Mouse (Mus musculus) heart, embryonic 15.5 days (tissue): Measurements from ENCODE around the gene Tmprss12. TPM values are rescaled to one million over a fixed set of nuclear protein-coding genes. Genes with fewer than 3 reads are reported as not detected.
"Not testable (repeated sequence)": the region's sequence is repeated elsewhere in the genome, so short reads cannot be mapped to it uniquely, and the experiment has no call there.

Experiments
- ATAC-seq: fragments of 200-750 bp; cut with Nextera tagmentation; replicated peaks from 2 replicates; pipeline ENCODE4 v1.8.0; 2017; ENCODE audit warnings: low read depth, moderate TSS enrichment; ENCODE audit not compliant: insufficient number of reproducible peaks, insufficient read depth, low FRiP score
- H3K27ac ChIP-seq: fragments of 300-500 bp; sonication (generic); 2 replicates; pipeline ENCODE4 v1.5.1; 2015; ENCODE audit warnings: mild to moderate bottlenecking, inconsistent platforms
- H3K27me3 ChIP-seq: fragments of 300-500 bp; sonication (generic); 2 replicates; pipeline ENCODE4 v1.6.1; 2015; ENCODE audit warnings: inconsistent platforms
- H3K36me3 ChIP-seq: fragments of 300-500 bp; sonication (generic); 2 replicates; pipeline ENCODE4 v1.6.1; 2015; ENCODE audit warnings: mild to moderate bottlenecking, inconsistent platforms
- H3K4me1 ChIP-seq: fragments of 300-500 bp; sonication (generic); replicated peaks from 2 replicates; pipeline ENCODE4 v1.6.1; 2015; ENCODE audit warnings: inconsistent platforms
- H3K4me2 ChIP-seq: fragments of 300-500 bp; sonication (generic); 2 replicates; pipeline ENCODE4 v1.6.1; 2015; ENCODE audit warnings: inconsistent platforms, mild to moderate bottlenecking, moderate library complexity
- H3K4me3 ChIP-seq: fragments of 300-500 bp; sonication (generic); 2 replicates; pipeline ENCODE4 v1.5.1; 2015; ENCODE audit warnings: mild to moderate bottlenecking, inconsistent platforms
- H3K9ac ChIP-seq: fragments of 300-500 bp; sonication (generic); 2 replicates; pipeline ENCODE4 v1.6.1; 2015; ENCODE audit warnings: mild to moderate bottlenecking, inconsistent platforms
- H3K9me3 ChIP-seq: fragments of 300-500 bp; sonication (generic); replicated peaks from 2 replicates; pipeline ENCODE4 v1.6.1; 2016; ENCODE audit warnings: inconsistent platforms
- WGBS: fragments of 180-500 bp; shearing (Covaris S2); methylation state at CpG from one replicate; pipeline ENCODE4 v1.1.7; 2015; ENCODE audit warnings: mixed read lengths; 5-methylcytosine and 5-hydroxymethylcytosine counted together
- polyA plus RNA-seq: library from polyadenylated mRNA; unstranded; fragments of >200 nt; fragmentation: Nextera tagmentation; extraction: Ambion mirVana; gene quantifications from 2 replicates; pipeline ENCODE4 v1.2.1, GENCODE M21; 2015

Tmprss12 gene
- polyA plus RNA-seq, 1 experiment from 2014 or later: not detected

DNA sequence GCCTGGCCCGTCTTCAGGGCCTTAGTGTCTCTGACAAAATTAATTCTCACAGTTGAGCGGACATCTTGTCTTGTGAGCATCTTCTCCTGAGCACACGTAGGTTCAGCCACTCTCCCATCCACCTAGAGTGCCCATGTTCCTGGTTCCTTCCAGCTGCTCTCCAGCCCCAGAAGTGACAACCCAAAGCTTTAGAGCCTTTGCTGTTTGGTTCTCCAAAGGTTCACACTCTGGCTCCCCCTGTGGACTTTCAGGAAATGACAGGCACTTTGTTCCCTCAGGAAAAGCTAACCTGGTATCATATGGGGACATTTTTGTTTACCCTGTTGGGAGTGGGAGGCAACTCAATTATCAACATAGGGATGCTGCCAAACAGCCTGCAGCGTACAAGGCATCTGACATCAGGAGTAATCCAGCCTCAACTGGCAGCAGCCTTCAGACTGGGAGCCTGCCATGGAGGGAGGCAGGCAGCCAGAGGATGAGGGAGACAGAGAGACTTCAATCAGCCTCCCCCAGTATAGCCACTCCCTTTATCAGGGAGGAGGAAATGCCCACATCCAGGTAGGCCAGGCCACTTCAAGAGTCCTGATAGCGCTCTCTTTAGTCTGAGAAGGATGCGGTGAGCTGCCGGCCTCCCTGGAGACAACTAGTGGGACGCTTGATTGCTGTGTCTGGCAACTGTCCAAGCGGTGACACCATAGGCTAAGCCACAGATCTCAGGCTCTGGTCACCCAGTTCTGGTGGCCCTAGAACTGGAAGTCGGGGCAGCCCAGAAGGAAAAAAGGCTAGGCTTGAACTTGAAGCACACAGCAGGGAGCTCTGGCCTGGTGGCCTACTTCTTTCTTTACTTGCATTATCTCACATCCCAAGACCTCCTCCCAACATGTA lies 51.7 kb downstream of the Tmprss12 start:
- H3K36me3 ChIP-seq: not testable (repeated sequence)
- 0 out of 2 replicates have a peak, but pooled peaks have one; percentile 18 for ATAC-seq
- WGBS: 21% methylated on average over 2 of the region's 10 CpGs

DNA sequence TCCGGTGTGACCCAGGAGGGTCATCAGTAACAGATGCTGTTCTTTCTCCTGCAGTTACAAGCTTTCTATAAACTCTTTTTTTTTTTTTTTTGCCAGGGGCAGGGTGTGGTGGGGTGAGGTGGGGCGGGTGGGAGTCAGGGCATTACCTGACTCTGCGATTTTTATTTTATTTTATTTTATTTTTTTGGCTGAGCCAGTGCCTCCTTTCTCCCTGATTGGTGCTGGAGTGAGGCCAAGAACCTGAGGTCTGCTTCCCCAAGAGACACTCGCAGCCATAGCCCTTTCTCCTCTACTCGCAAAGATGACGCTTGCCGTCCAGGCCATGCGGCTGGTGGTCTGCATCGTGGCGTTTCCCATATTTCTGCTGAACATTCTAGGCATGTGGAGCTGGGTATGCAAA lies 54.0 kb downstream of the Tmprss12 start, which contains the start of gene Mettl7a3:
Mettl7a3 (plus strand) TSS at position 301 of the 400 bp plus-strand sequence.
- no peaks in the 10 kb centered on the region for H3K36me3 ChIP-seq
- H3K27ac ChIP-seq: no peak within 1 kb of the TSS
- no peaks in the 10 kb centered on the region for H3K9me3 ChIP-seq
- no peaks in the 10 kb centered on the region for H3K4me1 ChIP-seq
- no peaks in the 10 kb centered on the region for H3K27me3 ChIP-seq
- WGBS: 69% methylated on average over 10 of the region's 10 CpGs
- no peak within 1 kb of the TSS for H3K4me3 ChIP-seq
- no peak within 1 kb of the TSS for H3K9ac ChIP-seq
- H3K4me2 ChIP-seq: no peak within 1 kb of the TSS
- no peak for ATAC-seq

More for the DNA sequence above, 51.7 kb downstream of the Tmprss12 start:
- not testable (repeated sequence) for H3K27me3 ChIP-seq, H3K9ac ChIP-seq, H3K9me3 ChIP-seq, H3K27ac ChIP-seq, H3K4me3 ChIP-seq, H3K4me2 ChIP-seq, H3K4me1 ChIP-seq

DNA sequence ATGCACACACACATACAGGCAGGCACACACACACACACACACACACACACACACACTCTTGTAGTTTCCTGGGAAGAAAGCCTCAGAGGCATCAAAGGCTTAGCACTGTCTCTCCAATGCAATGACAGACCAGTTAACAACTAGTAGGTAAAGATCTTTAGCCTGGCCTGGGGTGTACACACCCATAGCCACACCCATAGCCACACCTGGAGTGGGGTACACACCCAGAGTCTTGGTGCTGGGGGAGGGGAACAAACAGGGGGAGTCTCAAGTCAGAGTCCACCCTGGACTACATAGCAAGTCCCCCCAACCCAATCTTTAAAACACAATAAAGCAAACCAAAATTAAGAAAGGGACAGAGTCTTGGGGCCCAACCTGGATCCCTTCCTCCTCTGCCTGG lies 56.7 kb downstream of the Tmprss12 start:
- not testable (repeated sequence) for H3K27me3 ChIP-seq, ATAC-seq, H3K9me3 ChIP-seq, H3K27ac ChIP-seq, H3K9ac ChIP-seq, H3K4me1 ChIP-seq, H3K4me2 ChIP-seq, H3K4me3 ChIP-seq, H3K36me3 ChIP-seq

DNA sequence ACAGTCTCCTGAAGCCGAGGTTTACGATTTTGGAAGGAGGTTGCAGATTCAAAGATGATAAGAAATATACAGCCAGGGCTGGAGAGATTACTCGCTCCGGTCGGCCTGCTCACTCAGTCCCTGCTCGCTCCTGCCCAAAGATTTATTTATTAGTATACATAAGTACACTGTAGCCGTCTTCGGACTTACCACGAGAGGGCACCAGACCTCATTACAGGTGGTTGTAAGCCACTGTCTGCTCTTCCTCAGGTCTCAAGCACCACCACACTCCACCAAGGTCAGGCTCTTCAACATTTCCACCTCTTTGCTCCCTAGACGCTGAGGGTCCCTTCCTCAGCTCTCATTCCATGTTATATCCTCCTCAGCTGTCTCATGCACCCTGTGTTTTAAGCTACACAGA lies 57.2 kb downstream of the Tmprss12 start:
- H3K27ac ChIP-seq, H3K4me2 ChIP-seq, H3K4me3 ChIP-seq, H3K36me3 ChIP-seq, H3K9ac ChIP-seq, H3K9me3 ChIP-seq, H3K27me3 ChIP-seq, H3K4me1 ChIP-seq, ATAC-seq: not testable (repeated sequence)
- 36% methylated on average over 10 of the region's 10 CpGs for WGBS

DNA sequence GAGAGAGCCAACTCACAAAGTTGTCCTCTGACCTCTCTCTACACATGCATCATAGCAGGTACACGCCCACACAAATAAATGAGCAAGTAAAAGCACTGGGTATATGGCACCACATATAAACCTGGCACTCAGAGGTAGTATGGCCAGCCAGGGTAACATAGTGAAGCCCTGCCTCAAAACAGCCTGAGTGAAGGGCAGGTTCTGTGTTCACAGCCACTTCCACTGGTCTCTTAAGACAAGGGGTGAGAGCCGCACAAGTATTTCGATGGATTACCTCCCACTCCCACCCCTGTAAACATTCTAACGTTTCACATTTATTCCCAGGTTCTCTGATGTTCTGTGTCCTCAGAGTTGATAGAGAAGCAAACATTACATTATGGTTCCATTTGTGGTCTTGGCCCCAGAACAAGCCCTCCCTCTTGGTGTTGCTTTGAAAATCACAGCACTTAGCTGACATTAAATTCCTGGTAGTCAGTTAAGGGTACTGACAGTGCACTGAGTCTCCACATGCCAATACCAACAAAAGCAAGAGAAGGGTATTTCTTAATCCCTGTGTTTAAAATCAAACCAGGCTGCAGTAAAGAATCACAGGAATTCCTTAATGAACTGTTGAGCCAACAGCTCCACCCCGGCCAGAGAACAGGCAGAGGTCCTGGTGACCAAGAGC lies 60.8 kb downstream of the Tmprss12 start:
- H3K27me3 ChIP-seq, H3K4me3 ChIP-seq, ATAC-seq, H3K4me1 ChIP-seq, H3K9me3 ChIP-seq, H3K9ac ChIP-seq, H3K36me3 ChIP-seq, H3K27ac ChIP-seq, H3K4me2 ChIP-seq: not testable (repeated sequence)
- 70% methylated on average over 4 of the region's 5 CpGs for WGBS

Other genes with a start within 250 kb of the Tmprss12 start
- 11.4 and 13.7 TPM in 2 replicates for gene Dip2b, start 242.2 kb upstream of the Tmprss12 start, polyA plus RNA-seq
- 37.9 and 39.2 TPM in 2 replicates for gene Atf1, start 53.0 kb upstream of the Tmprss12 start, polyA plus RNA-seq
- 4.2 and 5.4 TPM in 2 replicates for gene Mettl7a1, start 23.3 kb downstream of the Tmprss12 start, polyA plus RNA-seq
- gene Mettl7a3, start 54.1 kb downstream of the Tmprss12 start, polyA plus RNA-seq: not detected in 2 replicates
- not detected in 2 replicates for gene Methig1, start 72.3 kb downstream of the Tmprss12 start, polyA plus RNA-seq
- gene Mettl7a2, start 72.4 kb downstream of the Tmprss12 start, polyA plus RNA-seq: not detected in 2 replicates
- gene Higd1c, start 83.7 kb downstream of the Tmprss12 start, polyA plus RNA-seq: not detected in 2 replicates
- gene Gm5475, start 141.3 kb downstream of the Tmprss12 start, polyA plus RNA-seq: 0.09 TPM in 1 of 2 replicates, not detected in the other
- 11.6 and 14.9 TPM in 2 replicates for gene Slc11a2, start 144.2 kb downstream of the Tmprss12 start, polyA plus RNA-seq
- 11.6 and 16.4 TPM in 2 replicates for gene Letmd1, start 188.2 kb downstream of the Tmprss12 start, polyA plus RNA-seq
- 6.8 and 8.2 TPM in 2 replicates for gene Csrnp2, start 214.7 kb downstream of the Tmprss12 start, polyA plus RNA-seq